Mouse (Mus musculus) CD4-positive helper T cell, adult 2 months (primary cell): Measurements from ENCODE around the gene Pgrmc1.

Experiments used
- DNase-seq: peaks from one replicate; pipeline ENCODE4 v3.0.0-alpha.2; 2012; ENCODE audit warnings: low read depth, missing footprints, low spot score

Pgrmc1 gene

DNA sequence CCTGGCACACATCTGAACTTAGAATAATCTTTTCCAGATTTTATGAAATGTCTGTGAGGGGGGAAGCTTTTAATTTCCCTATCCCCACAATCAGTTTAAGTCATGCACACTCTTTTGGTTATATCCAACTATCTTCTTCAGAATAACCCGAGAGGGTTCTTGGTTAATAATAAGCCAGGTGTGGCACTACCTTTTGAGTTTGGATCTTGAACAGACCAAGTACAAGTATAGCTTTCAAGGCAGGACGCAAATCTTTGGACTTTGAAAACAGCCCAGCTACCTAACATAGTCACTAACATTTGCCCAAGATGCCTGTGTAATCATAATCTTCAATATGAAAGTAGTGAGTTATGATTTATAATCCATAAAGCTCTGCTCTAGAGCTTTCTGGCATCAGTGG lies 4.9 kb downstream of the Pgrmc1 start:
- no peak for DNase-seq

DNA sequence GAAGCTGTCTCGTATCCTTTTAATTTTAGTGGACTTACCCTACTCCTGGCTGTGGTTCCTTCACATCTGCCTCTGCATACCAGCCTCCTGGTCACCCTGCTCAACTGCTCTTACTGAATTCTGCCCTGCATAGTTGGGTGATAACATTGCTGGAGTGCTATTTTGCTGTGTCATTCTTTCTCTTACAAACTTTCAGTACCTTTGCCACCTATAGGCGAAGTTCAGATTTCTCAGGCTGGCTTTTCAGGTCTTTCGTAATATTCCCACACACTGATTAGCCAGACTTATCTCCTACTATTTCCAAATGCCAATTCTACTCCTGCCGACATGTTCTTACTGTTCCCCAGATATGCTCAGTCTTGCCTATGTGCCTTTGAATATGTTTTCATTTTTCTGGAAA lies 6.0 kb downstream of the Pgrmc1 start:
- no peak for DNase-seq

DNA sequence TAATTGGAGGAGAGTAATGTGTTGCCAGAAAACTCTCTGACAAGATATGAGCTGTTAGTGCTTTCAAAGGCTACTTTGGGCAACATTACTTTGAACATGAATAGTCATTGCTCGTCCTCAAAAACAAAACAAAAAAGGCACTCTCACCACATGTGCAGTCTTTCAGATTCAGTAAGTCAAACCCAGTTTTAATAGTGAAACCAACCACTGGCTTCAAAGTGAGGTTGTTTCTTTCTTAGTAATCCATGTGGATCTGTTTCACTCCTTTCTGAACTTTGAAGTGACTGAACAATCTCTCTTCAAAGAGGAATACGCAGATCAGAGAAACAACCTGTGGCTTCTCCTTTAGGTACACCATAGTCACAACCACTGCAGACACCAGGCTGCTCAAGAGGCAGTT lies 11.1 kb downstream of the Pgrmc1 start:
- peak; percentile 46 for DNase-seq

DNA sequence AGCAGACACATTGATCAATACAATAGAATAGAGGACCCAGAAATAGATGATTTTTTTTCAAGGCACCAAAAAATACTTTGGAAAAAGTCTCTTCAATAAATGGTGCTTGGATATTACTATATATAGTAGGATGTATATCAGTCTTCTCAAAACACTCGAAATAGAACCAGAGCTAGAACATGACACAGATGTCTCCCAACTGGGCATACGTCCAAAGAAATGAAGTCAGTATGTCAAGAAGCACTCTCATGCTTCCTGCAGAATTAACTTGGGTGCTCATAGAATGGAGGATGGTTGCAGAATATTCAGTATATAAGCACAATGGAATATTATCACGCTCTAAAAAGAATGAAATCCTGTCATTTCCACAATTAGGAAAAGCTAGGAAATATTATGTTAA lies 30.1 kb downstream of the Pgrmc1 start:
- no peak for DNase-seq

DNA sequence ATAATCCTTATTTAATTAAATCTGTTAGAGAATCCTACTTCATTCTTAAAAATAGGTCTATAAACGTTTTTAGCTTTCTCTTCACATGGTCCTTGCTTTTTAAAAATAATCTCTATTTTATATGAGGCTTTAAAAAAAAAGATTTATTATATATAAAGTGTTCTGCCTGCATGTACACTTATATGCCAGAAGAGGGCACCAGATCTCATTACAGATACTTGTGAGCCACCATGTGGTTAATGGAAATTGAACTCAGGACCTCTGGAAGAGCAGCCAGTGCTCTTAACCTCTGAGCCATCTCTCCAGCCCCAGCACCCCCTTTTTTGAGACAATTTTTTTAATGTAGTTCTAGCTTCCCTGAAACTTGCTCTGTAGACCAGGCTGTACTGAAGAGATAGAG lies 32.8 kb downstream of the Pgrmc1 start:
- DNase-seq = no peak

DNA sequence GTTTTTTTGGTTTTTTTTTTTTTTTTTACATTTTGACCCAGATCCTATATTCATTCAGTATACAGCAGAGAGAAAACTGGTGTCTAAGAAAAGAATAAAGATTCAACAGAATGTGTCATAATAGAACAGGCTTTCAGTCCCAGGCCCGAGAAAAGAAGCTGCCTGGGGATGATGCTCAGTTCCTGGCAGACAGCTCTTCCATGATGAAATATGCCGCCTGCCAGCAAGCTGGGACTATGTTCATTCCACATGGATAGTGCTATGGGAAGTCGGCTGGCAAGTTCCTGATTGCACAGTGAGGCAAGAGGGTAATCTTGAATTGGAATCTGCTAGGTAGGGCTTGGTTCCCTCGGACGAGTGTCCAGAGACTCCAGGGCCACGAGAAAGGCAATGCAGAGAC lies 42.0 kb downstream of the Pgrmc1 start:
- DNase-seq = no peak

DNA sequence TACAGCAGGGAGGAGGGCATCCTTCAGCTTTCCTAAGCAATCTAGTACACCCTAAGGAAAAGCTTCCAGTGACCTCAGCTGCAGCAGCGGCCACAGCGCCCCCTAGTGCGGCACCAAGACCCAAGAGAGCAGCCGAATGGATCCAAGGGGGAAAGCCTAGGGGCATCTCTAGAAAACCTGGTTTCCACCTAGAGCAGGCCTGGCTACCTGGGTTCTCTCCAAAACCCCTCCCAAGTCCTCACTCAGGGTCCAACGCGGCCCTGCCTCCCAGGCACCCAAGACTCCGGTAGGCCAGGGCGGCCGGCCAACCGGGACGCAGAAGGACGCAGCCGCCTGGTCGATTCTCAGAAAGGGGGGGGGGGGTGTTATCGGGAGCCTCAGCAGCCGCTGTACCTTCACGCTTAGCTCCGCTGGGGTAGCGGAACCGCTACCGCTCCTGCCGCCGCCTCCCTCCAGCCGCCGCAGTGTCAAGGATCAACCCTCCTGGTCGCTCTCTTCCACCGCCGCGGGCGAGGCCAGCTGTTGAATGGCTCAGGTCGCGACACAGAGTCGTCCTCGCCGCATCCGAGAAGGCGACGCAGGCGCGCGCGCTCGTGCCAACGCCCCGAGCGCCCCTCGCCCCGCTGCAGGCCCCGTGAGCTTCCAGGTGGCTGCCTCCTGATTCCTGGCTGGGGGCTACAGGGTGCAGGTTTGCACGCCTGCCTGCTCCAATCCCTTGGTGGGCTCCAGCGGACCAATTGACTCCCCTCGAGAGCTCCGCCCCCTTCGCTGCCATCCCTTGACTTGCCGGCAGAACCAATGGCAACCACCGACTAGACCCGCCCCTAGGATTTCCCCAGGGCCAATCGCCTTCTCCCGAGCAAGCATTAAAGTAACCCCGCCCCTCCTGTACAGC lies 46.9 kb downstream of the Pgrmc1 start, which contains the start of gene Akap17b:
Akap17b (minus strand) TSS at position 739 of the 895 bp plus-strand sequence.
- DNase-seq = peak; percentile 89
